In the genomic region with DNA sequence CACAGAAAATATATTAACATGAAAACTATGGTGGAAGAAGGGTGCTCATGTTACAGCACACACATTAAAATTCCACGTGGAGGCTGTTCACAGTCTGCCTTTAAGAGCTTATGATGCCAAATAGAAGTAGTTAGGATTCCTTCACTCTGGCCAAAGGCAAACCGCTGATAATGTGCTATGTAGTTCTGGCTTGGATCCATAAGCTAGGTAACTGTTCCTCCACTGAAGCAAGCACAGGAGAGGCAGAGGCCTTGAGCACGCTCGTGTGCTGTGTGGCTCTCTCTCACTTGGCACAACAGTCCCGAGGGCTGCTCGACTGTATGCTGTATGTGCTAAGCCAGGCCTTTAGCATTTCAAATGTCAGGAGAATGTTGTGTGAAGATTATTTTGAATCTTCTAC, we compare ENCODE assay signal across 28 mouse cellular contexts. TPM values are rescaled to one million over a fixed set of nuclear protein-coding genes. Genes with fewer than 3 reads are reported as not detected.
A peak's percentile ranks its signal among the peaks of the same experiment; 100 is the strongest.
DNase-seq lines count a peak whose midpoint lies in the region; ATAC-seq and TF ChIP-seq lines count a peak whose summit lies in the region.
"Had no signal": no experiment of that assay in that cellular context is flagged by ENCODE, and none has a peak within 500 bp of the region (broad histone marks: within the 10 kb centered on the region; RNA-seq: fewer than 3 reads in every experiment).

No protein-coding gene starts in this region.

- no peak overlapping the region for H3K9ac ChIP-seq in heart, embryonic 12.5 days
- no peak overlapping the region for H3K9ac ChIP-seq in heart, embryonic 16.5 days (ENCODE audit: low read length)
- no peak overlapping the region for H3K9ac ChIP-seq in heart, embryonic 11.5 days (ENCODE audit: low read depth, low read length)
- H3K9ac ChIP-seq in lung, embryonic 14.5 days, result no peak overlapping the region
- H3K9ac ChIP-seq: embryonic facial prominence, embryonic 13.5 days; forebrain, embryonic 13.5 days; hindbrain, embryonic 14.5 days had no signal

- no peaks in the 10 kb centered on the region for H3K9me3 ChIP-seq in heart, embryonic 12.5 days (replicated peaks)
- no peaks in the 10 kb centered on the region for H3K9me3 ChIP-seq in heart, embryonic 16.5 days (replicated peaks; ENCODE audit: control insufficient read depth, low read length)
- H3K9me3 ChIP-seq in heart, embryonic 11.5 days (replicated peaks; ENCODE audit: control insufficient read depth, low read length), result no peaks in the 10 kb centered on the region
- no peaks in the 10 kb centered on the region for H3K9me3 ChIP-seq in lung, embryonic 14.5 days (ENCODE audit: low read depth, low read length)
- H3K9me3 ChIP-seq: embryonic facial prominence, embryonic 13.5 days; forebrain, embryonic 10.5 days; forebrain, embryonic 13.5 days; G1E had no signal

- no peak for TF ChIP-seq POLR2A in lung, adult 2 months (IDR thresholded peaks at IDR 0.05; ENCODE audit: borderline replicate concordance, extremely low read depth, low read depth, low read length)

- no peaks in the 10 kb centered on the region for H3K27me3 ChIP-seq in heart, embryonic 12.5 days (replicated peaks)
- no peaks in the 10 kb centered on the region for H3K27me3 ChIP-seq in heart, embryonic 16.5 days (ENCODE audit: control insufficient read depth, insufficient read depth, low read length)
- no peaks in the 10 kb centered on the region for H3K27me3 ChIP-seq in heart, embryonic 11.5 days (ENCODE audit: control insufficient read depth, insufficient read depth, low read length)
- H3K27me3 ChIP-seq in lung, embryonic 14.5 days (ENCODE audit: insufficient read depth, low read length), result no peaks in the 10 kb centered on the region
- H3K27me3 ChIP-seq: CH12.LX; embryonic facial prominence, embryonic 13.5 days; forebrain, embryonic 13.5 days had no signal

- no peak overlapping the region for H3K4me3 ChIP-seq in heart, embryonic 12.5 days
- H3K4me3 ChIP-seq in heart, embryonic 16.5 days (ENCODE audit: low read length), result no peak overlapping the region
- H3K4me3 ChIP-seq in heart, embryonic 11.5 days (ENCODE audit: low read depth, low read length), result no peak overlapping the region
- H3K4me3 ChIP-seq in lung, embryonic 14.5 days (ENCODE audit: low read depth, low read length), result no peak overlapping the region
- H3K4me3 ChIP-seq in lung, adult 2 months (replicated peaks; ENCODE audit: extremely low read depth, low read depth, low read length), result no peak overlapping the region
- H3K4me3 ChIP-seq: embryonic facial prominence, embryonic 13.5 days; forebrain, embryonic 10.5 days; forebrain, embryonic 13.5 days had no signal

- WGBS in heart, embryonic 12.5 days, result 75% methylated on average over 6 of the region's 6 CpGs
- 42% methylated on average over 6 of the region's 6 CpGs for WGBS in heart, embryonic 16.5 days
- WGBS in heart, embryonic 11.5 days (ENCODE audit: insufficient replicate concordance), result 82% methylated on average over 6 of the region's 6 CpGs
- WGBS in lung, embryonic 14.5 days, result 74% methylated on average over 6 of the region's 6 CpGs
- WGBS in lung, adult 2 months, result 59% methylated on average over 6 of the region's 6 CpGs

- ATAC-seq in heart, embryonic 12.5 days (ENCODE audit: insufficient number of reproducible peaks, low FRiP score), result no peak
- peak; percentile 69 for ATAC-seq in heart, embryonic 16.5 days (replicated peaks; ENCODE audit: extremely low read depth, insufficient read depth, low FRiP score)
- ATAC-seq in heart, embryonic 11.5 days (replicated peaks; ENCODE audit: insufficient number of reproducible peaks, low FRiP score, low TSS enrichment), result no peak
- no peak for ATAC-seq in lung, embryonic 14.5 days (ENCODE audit: insufficient read depth)
- ATAC-seq: forebrain, embryonic 13.5 days; forebrain, embryonic 16.5 days; hindbrain, postnatal 0 days; inflammation-experienced regulatory T-cells, adult 6 months; intestine, embryonic 16.5 days had no signal

- H3K36me3 ChIP-seq in heart, embryonic 12.5 days, result peaks cover 29% of the 10 kb centered on the region
- H3K36me3 ChIP-seq in heart, embryonic 16.5 days (ENCODE audit: control insufficient read depth, insufficient read depth), result peaks cover 9% of the 10 kb centered on the region; the same call in 1 of the 2 replicates
- H3K36me3 ChIP-seq in heart, embryonic 11.5 days (ENCODE audit: control insufficient read depth, insufficient read depth, low read length), result peaks cover 4% of the 10 kb centered on the region; the same call in 1 of the 2 replicates
- peaks cover 16% of the 10 kb centered on the region; the same call in 1 of the 2 replicates for H3K36me3 ChIP-seq in lung, embryonic 14.5 days (ENCODE audit: insufficient read depth)

- DNase-seq in heart, adult 11 months, result peak; percentile 69
- DNase-seq in lung, embryonic 14.5 days, result peak; percentile 17
- no peak for DNase-seq in lung, adult 2 months
- DNase-seq: adrenal gland, adult 2 months; adrenal gland, postnatal 14 days; B cell, adult 2 months; cerebellum, adult 11 months; cerebellum, adult 2 months; cerebellum, adult 9-11 months; cerebellum, postnatal 25 days; gastrocnemius, postnatal 10 days; gastrocnemius, postnatal 36 days; heart, postnatal 36 days; kidney, adult 18-20 months; kidney, adult 9 months had no signal

- no peak overlapping the region for H3K4me2 ChIP-seq in heart, embryonic 12.5 days
- H3K4me2 ChIP-seq in heart, embryonic 16.5 days (ENCODE audit: low read depth, low read length), result no peak overlapping the region
- H3K4me2 ChIP-seq in heart, embryonic 11.5 days, result no peak overlapping the region
- no peak overlapping the region for H3K4me2 ChIP-seq in lung, embryonic 14.5 days
- H3K4me2 ChIP-seq: embryonic facial prominence, embryonic 13.5 days; forebrain, embryonic 13.5 days; hindbrain, embryonic 14.5 days had no signal

- H3K27ac ChIP-seq in heart, embryonic 12.5 days (ENCODE audit: poor library complexity, severe bottlenecking), result no peak overlapping the region
- peak overlapping the region; percentile 46; the same call in 1 of the 2 replicates for H3K27ac ChIP-seq in heart, embryonic 16.5 days (ENCODE audit: low read length)
- no peak overlapping the region for H3K27ac ChIP-seq in heart, embryonic 11.5 days (ENCODE audit: low read depth, low read length)
- H3K27ac ChIP-seq in lung, embryonic 14.5 days (ENCODE audit: low read depth), result no peak overlapping the region
- H3K27ac ChIP-seq: embryonic facial prominence, embryonic 13.5 days; forebrain, embryonic 10.5 days; forebrain, embryonic 13.5 days; hindbrain, embryonic 14.5 days; hindbrain, postnatal 0 days had no signal

- H3K4me1 ChIP-seq in heart, embryonic 12.5 days (replicated peaks), result peaks cover 13% of the 10 kb centered on the region
- H3K4me1 ChIP-seq in heart, embryonic 16.5 days (ENCODE audit: control insufficient read depth, insufficient read depth, low read length), result no peaks in the 10 kb centered on the region; the same call in 1 of the 2 replicates
- no peaks in the 10 kb centered on the region; the same call in 1 of the 2 replicates for H3K4me1 ChIP-seq in heart, embryonic 11.5 days (ENCODE audit: control insufficient read depth, insufficient read depth, low read length)
- H3K4me1 ChIP-seq in lung, embryonic 14.5 days (ENCODE audit: insufficient read depth), result no peaks in the 10 kb centered on the region
- H3K4me1 ChIP-seq in lung, adult 2 months (ENCODE audit: control insufficient read depth, insufficient read depth, low read length), result no peaks in the 10 kb centered on the region
- H3K4me1 ChIP-seq: embryonic facial prominence, embryonic 13.5 days; forebrain, embryonic 10.5 days; forebrain, embryonic 13.5 days had no signal

- no peak for TF ChIP-seq CTCF in lung, embryonic 14.5 days (IDR thresholded peaks at IDR 0.05; ENCODE audit: low read depth)
- no peak for TF ChIP-seq CTCF in lung, adult 2 months (IDR thresholded peaks at IDR 0.05; ENCODE audit: insufficient read depth, low read length)

RNA-seq across cellular contexts. Expression of a gene that starts 20.6 kb away (rescaled TPM):
- polyA plus RNA-seq in heart, embryonic 12.5 days (2016; fragmentation: Nextera tagmentation; extraction: Ambion mirVana), result 49.0 and 50.4 TPM in 2 replicates
- polyA plus RNA-seq in heart, embryonic 16.5 days (2015; fragmentation: Nextera tagmentation; extraction: Ambion mirVana), result 48.2 and 54.4 TPM in 2 replicates
- 47.0 and 51.7 TPM in 2 replicates for polyA plus RNA-seq in heart, embryonic 11.5 days (2014; fragmentation: Nextera tagmentation; extraction: Ambion mirVana)
- polyA plus RNA-seq in lung, embryonic 14.5 days (2014; fragmentation: Nextera tagmentation; extraction: Ambion mirVana), result 42.8 and 45.2 TPM in 2 replicates
- 17.2 and 29.9 TPM in 2 replicates for polyA plus RNA-seq in lung, adult 2 months (2012; rRNA removed)

RNA-seq across cellular contexts. Expression of a gene that starts 55.6 kb away (rescaled TPM):
- 14.9 and 18.3 TPM in 2 replicates for polyA plus RNA-seq in heart, embryonic 12.5 days (2016; fragmentation: Nextera tagmentation; extraction: Ambion mirVana)
- polyA plus RNA-seq in heart, embryonic 16.5 days (2015; fragmentation: Nextera tagmentation; extraction: Ambion mirVana), result 10.8 and 11.2 TPM in 2 replicates
- 15.2 and 22.1 TPM in 2 replicates for polyA plus RNA-seq in heart, embryonic 11.5 days (2014; fragmentation: Nextera tagmentation; extraction: Ambion mirVana)
- 15.2 and 17.6 TPM in 2 replicates for polyA plus RNA-seq in lung, embryonic 14.5 days (2014; fragmentation: Nextera tagmentation; extraction: Ambion mirVana)
- polyA plus RNA-seq in lung, adult 2 months (2012; rRNA removed), result 35.8 and 42.2 TPM in 2 replicates
